Mouse (Mus musculus): ENCODE measurements around the gene Msi1. TPM values are rescaled to one million over a fixed set of nuclear protein-coding genes. Genes with fewer than 3 reads are reported as not detected.

Gene Msi1
- polyA plus RNA-seq, 1 experiment from 2014 or later, result 60.3 TPM

DNA sequence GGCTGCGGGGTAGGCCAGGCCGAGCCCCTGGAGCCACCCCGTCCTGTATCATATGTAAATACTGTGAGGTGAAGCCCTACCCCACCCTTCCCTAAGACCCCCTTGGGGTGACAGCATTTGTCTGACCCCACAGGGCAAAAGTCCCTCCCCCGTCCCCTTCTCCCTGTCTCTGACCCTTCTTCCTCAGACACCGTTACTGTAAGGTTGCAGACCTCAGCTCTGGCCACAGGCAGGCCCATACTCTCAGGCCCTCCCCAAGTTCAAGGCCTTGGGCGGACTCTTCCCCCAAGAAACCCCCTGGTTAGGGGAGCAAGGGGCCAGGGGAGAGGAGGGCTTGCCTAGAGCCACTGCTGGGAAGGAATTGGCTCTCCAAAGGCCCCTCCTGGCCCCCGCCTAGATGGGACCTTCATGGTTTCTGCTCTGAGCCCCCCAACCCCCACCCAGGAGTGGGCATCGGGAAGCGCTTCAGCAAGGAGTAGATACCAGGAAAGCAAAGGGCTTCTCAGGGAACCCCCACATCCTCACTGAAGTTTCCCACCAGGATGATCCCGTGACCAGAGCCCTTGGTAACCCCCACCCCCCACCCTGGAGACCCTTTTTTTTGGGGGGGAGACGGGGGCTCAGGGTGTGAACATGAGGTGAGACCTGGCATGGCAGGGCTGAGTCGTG, 25.2 kb downstream of the Msi1 start:
- no peak; the same call in 1 of the 2 replicates for ATAC-seq (ENCODE audit: low FRiP score, low read depth)
- Histone ChIP-seq H3K36me3 (peaks cover 30% of the 10 kb centered on the region), H3K27me3 (no peaks in the 10 kb centered on the region), H3K4me1 (replicated peaks) (no peaks in the 10 kb centered on the region), H3K9ac (no peak overlapping the region), H3K27ac (replicated peaks) (no peak overlapping the region), H3K9me3 (no peaks in the 10 kb centered on the region), H3K4me2 (no peak overlapping the region), H3K4me3 (no peak overlapping the region)
- WGBS, result 81% methylated on average over 12 of the region's 12 CpGs

DNA sequence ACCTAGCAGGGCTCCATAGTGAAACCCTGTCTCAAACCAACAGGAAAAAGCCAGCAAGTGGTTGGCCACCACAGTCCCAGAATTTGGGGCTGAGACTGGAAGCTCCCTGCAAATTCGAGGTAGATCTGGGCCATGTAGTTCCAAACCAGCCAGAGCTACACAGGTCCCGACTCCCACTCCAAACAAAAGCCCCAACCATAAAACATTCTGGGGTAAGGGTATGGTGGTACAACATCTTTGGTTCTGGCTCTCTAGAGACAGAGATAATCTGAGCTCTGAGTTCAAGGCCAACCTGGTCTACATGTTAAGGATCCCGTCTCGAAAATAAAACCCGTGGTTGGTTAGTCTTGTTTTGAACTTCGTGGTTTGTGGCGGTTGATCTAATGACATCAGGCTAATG, 26.4 kb downstream of the Msi1 start:
- no peak overlapping the region for H3K4me2 ChIP-seq
- no peaks in the 10 kb centered on the region for H3K27me3 ChIP-seq
- H3K9me3 ChIP-seq, result no peaks in the 10 kb centered on the region
- WGBS, result 77% methylated on average over 7 of the region's 7 CpGs
- no peak overlapping the region for H3K4me3 ChIP-seq
- H3K27ac ChIP-seq (replicated peaks), result no peak overlapping the region
- no peak overlapping the region for H3K9ac ChIP-seq
- no peaks in the 10 kb centered on the region for H3K4me1 ChIP-seq (replicated peaks)
- ATAC-seq (ENCODE audit: low FRiP score, low read depth), result no peak
- peaks cover 23% of the 10 kb centered on the region for H3K36me3 ChIP-seq

DNA sequence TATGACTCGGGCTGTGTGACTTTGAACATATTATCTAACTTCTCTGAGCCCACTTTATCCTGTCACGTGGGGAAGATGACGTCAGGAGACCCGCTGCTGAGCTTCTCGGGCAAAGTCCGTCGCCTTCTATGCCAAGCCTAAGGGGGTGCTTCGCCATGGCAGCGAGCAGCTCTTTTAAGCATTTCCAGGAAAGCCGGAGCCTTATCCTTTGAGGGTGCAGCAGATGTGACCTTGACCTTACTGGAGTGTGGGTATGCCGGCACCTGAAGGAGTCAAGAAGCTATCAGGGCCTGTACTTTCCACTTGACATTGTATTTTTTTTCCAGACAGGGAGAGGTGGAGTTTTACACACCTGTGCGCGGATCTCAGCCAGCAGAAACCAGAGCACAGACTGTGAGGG, 29.5 kb downstream of the Msi1 start:
- H3K4me1 ChIP-seq (replicated peaks), result no peaks in the 10 kb centered on the region
- ATAC-seq (ENCODE audit: low FRiP score, low read depth), result no peak
- no peaks in the 10 kb centered on the region; the same call in 1 of the 2 replicates for H3K36me3 ChIP-seq
- H3K4me3 ChIP-seq, result no peak overlapping the region
- H3K4me2 ChIP-seq, result no peak overlapping the region
- no peaks in the 10 kb centered on the region for H3K9me3 ChIP-seq
- H3K27me3 ChIP-seq, result no peaks in the 10 kb centered on the region
- 68% methylated on average over 13 of the region's 13 CpGs for WGBS
- H3K27ac ChIP-seq (replicated peaks), result no peak overlapping the region
- no peak overlapping the region for H3K9ac ChIP-seq

DNA sequence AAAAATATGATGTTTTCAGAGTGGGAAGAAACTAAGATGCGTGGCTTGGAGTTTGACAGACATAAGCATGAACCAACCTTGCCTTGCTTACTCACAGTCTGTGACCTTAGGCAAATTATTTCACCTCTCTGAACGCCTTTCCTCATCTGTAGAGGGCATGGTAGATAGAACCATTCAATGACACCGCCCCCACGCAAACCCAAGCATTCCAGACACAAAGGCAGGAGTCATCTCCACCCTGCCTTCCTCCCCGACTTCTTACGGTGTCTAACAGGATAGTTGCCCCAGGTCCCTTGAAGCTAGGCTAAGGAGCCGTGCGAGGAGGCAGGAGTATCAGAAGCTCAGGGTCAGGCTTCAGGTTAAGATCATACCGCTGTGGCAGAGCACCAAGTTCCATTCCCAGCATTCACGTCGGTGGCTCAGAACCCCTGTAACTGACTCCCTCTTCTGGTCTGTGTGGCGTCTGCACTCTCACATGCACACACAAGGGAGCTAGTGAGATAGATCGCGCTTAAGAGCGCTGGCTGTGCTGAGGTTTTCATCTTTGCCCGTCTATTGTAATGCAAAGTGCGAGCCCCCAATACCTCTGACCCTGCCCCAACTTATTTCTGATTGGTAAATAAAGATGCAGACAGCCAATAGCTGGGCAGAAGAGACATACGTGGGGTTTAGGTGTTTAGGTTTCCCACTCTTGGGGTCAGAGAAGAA, 35.2 kb downstream of the Msi1 start:
- Histone ChIP-seq H3K27me3 (no peaks in the 10 kb centered on the region), H3K36me3 (no peaks in the 10 kb centered on the region), H3K4me1 (replicated peaks) (no peaks in the 10 kb centered on the region), H3K4me3 (no peak overlapping the region), H3K4me2 (no peak overlapping the region), H3K27ac (replicated peaks) (no peak overlapping the region), H3K9me3 (no peaks in the 10 kb centered on the region), H3K9ac (no peak overlapping the region)
- no peak for ATAC-seq (ENCODE audit: low FRiP score, low read depth)
- WGBS, result 75% methylated on average over 18 of the region's 18 CpGs

DNA sequence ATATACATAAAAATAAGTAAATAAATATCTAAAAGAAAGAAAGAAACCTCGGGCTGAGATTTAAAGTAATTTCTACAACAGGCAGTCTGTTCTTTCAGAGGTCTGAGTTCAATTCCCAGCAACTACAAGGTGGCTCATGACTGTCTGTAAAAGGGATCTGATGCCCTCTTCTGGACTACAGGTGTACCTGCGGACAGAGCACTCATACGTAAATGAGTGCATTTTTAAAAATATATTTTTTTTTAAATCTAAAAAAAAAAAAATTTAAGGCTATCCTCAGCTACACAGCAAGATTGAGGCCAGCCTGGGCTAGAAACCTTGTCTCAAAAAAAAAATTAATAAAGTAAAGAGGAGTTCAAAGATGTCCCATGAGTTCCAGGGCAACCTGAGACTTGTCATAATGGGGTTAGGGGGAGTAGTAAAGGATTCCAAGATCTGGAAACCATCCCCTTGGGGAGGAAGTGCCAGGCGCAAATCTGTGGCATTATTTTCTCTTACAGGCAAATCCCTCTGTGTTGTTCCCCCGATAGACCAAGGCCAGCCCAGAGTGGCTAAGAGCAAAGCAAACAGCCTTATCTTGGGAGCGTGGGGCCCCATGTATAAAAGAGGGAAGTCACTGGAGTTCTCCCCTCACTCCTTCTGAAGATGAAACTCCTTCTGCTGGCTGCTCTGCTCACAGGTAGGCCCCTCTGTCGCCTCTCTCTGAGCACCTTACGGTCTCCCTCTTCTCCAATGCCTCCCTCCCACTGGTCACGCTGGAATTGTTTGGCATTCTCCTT, 36.4 kb downstream of the Msi1 start, which contains the start of gene Pla2g1b:
Gene Pla2g1b (plus strand): TSS at position 621 of the 779 bp plus-strand sequence.
- peaks cover 2% of the 10 kb centered on the region; the same call in 1 of the 2 replicates for H3K4me1 ChIP-seq (replicated peaks)
- ATAC-seq (ENCODE audit: low FRiP score, low read depth), result no peak
- WGBS, result 58% methylated on average over 9 of the region's 9 CpGs
- no peaks in the 10 kb centered on the region for H3K36me3 ChIP-seq
- no peak within 1 kb of the TSS for H3K27ac ChIP-seq (replicated peaks)
- no peak within 1 kb of the TSS for H3K4me3 ChIP-seq
- no peaks in the 10 kb centered on the region for H3K9me3 ChIP-seq
- no peaks in the 10 kb centered on the region for H3K27me3 ChIP-seq
- no peak within 1 kb of the TSS for H3K9ac ChIP-seq
- no peak within 1 kb of the TSS for H3K4me2 ChIP-seq

DNA sequence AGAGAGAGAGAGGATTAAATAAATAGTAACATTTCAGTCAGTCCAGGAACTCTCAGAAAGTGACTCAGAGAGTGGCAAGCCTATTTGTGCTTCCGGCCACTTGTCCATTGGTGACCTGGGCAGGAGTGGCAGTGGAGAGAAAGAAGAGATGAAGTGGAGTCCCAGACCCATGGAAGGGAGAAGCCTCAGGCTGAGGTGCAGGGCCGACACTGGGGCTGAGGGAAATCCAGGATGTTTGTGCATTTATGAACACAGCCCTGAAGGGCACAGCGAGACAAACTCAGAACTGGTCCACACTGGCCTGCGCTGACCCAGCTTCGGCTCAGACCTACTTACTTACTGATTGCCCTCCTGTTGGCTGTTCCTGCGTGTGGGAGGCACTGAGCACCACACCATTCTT, 40.4 kb downstream of the Msi1 start:
- H3K4me2 ChIP-seq, result no peak overlapping the region
- no peaks in the 10 kb centered on the region for H3K27me3 ChIP-seq
- no peaks in the 10 kb centered on the region for H3K36me3 ChIP-seq
- no peak overlapping the region for H3K4me3 ChIP-seq
- 73% methylated on average over 6 of the region's 6 CpGs for WGBS
- peaks cover 4% of the 10 kb centered on the region; the same call in 1 of the 2 replicates for H3K4me1 ChIP-seq (replicated peaks)
- no peak for ATAC-seq (ENCODE audit: low FRiP score, low read depth)
- no peak overlapping the region for H3K27ac ChIP-seq (replicated peaks)
- no peak overlapping the region for H3K9ac ChIP-seq
- no peaks in the 10 kb centered on the region for H3K9me3 ChIP-seq

DNA sequence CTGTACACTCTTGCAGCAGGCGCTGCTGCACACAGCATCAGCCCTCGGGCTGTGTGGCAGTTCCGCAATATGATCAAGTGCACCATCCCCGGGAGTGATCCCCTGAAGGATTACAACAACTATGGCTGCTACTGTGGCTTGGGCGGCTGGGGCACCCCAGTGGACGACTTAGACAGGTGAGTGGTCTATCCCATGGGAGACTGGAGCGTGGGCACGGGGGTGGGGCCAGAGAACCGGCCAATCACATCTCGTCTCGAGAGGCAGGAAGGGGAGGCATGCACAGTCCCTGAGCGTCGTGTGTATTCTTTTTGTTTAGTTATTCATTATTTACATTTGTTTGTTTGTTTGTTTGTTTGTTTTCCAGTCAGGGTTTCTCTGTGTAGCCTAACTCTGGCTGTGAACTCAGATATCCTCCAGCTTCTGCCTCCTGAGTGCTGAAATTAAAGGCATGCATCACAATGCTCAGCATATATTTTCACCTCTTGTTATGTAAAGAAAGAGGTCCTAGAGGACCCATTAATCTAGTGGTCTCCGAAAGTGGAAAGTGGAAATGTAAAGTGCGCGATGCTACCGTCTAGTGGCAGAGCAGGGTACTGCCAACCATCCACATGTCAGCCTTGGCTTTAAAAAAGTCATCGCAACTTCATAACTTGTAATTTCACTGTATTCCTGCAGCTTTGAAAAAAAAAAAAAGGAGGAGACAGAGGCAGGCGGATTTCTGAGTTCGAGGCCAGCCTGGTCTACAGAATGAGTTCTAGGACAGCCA, 41.5 kb downstream of the Msi1 start:
- ATAC-seq (ENCODE audit: low FRiP score, low read depth), result no peak
- 29% methylated on average over 20 of the region's 20 CpGs for WGBS
- H3K9ac ChIP-seq, result no peak overlapping the region
- peak overlapping the region; percentile 37 for H3K4me2 ChIP-seq
- peak overlapping the region; percentile 4; the same call in 1 of the 2 replicates for H3K4me3 ChIP-seq
- peaks cover 8% of the 10 kb centered on the region for H3K4me1 ChIP-seq (replicated peaks)
- H3K36me3 ChIP-seq, result no peaks in the 10 kb centered on the region
- no peaks in the 10 kb centered on the region for H3K9me3 ChIP-seq
- H3K27ac ChIP-seq (replicated peaks), result no peak overlapping the region
- H3K27me3 ChIP-seq, result no peaks in the 10 kb centered on the region

DNA sequence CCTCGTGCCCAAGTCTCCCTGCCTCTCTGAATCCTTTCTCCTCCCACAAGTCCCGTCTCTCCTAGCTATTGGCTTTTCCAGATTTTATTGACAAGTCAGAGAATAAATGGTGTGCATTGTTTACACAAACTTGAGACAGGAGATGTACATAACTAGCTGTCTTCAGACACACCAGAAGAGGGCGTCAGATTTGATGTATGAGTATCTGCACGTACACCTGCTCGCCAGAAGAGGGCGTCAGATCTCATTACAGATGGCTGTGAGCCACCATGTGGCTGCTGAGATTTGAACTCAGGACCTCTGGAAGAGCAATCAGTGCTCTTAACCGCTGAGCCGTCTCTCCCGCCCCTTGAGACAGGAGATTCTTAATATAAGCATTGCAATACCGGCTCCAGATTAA, 43.8 kb downstream of the Msi1 start:
- WGBS, result 75% methylated on average over 10 of the region's 10 CpGs
- peaks cover 8% of the 10 kb centered on the region for H3K4me1 ChIP-seq (replicated peaks)
- H3K27me3 ChIP-seq, result no peaks in the 10 kb centered on the region
- H3K36me3 ChIP-seq, result 0 out of 2 replicates have a peak, but pooled peaks cover 8% of the 10 kb centered on the region
- no peak overlapping the region for H3K4me3 ChIP-seq
- ATAC-seq (ENCODE audit: low FRiP score, low read depth), result no peak
- H3K27ac ChIP-seq (replicated peaks), result no peak overlapping the region
- H3K9ac ChIP-seq, result no peak overlapping the region
- no peak overlapping the region for H3K4me2 ChIP-seq
- no peaks in the 10 kb centered on the region for H3K9me3 ChIP-seq

DNA sequence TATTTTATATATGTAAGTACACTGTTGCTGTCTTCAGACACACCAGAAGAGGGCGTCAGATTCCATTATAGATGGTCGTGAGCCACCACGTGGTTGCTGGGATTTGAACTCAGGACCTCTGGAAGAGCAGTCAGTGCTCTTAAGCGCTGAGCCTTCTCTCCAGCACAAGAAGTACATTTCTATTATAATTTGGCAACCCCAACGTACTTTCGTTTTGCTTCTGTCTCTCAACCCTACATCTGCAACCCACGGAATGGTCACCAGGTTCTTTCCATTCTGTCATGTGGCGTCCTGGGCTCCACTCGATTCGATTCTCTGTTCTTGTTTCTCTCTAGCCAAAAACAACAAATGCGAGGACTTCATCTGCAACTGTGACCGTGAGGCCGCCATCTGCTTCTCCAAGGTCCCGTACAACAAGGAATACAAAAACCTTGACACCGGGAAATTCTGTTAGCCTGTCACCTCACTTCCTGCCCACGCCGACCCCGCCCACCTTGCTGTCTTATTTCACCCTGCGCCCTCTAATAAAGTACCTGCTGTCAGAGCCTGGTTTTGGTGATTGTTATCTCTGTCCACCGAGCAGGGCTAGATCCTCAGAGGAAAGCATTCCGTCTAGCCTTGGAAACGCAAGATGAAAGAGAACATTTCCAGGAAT, 44.9 kb downstream of the Msi1 start:
- H3K4me1 ChIP-seq (replicated peaks), result peaks cover 8% of the 10 kb centered on the region
- no peak overlapping the region for H3K27ac ChIP-seq (replicated peaks)
- no peak overlapping the region for H3K9ac ChIP-seq
- WGBS, result 78% methylated on average over 22 of the region's 22 CpGs
- H3K9me3 ChIP-seq, result no peaks in the 10 kb centered on the region
- no peak for ATAC-seq (ENCODE audit: low FRiP score, low read depth)
- H3K4me3 ChIP-seq, result no peak overlapping the region
- H3K36me3 ChIP-seq, result peaks cover 8% of the 10 kb centered on the region; the same call in 1 of the 2 replicates
- H3K4me2 ChIP-seq, result no peak overlapping the region
- no peaks in the 10 kb centered on the region for H3K27me3 ChIP-seq

DNA sequence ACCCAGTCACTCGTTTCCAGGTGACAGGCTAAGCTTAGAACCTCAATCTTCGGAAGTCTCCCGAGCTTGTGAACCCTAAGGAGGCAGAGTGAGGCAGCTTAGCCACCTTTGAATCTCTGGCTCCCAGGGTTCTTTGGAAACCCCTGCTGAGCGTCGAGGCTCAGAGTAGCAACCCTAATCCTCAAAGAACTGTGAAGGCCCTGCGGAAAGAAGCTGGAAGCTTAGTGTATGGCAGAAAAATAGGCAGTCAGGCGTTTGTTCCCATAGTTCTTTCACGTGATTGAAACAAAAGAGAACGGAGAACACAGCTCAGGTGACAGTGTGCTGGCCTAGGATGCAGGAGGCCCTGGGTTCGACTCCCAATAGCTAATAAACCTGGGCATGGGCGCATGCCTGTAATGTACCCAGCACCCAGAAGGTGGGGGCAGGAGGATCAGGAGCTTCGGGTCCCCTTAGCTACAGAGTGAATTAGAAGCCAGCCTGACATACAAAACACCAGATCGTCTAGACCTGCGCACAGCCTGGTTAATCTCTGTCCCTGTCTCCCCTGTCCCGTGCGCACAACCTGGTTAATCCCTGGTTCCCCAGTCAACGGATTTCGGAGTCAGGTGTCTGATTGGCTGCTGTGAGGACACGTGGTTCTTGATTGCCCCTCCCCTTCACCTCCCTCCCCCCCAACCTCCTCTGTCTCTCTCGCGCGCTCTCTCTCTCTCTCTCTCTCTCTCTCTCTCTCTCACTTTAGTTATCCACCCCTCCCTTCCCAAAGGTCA, 46.1 kb downstream of the Msi1 start:
- peak; percentile 83 for ATAC-seq (ENCODE audit: low FRiP score, low read depth)
- peak overlapping the region; percentile 34 for H3K4me3 ChIP-seq
- peak overlapping the region; percentile 15; the same call in 1 of the 2 replicates for H3K9ac ChIP-seq
- 12% methylated on average over 22 of the region's 22 CpGs for WGBS
- peaks cover 10% of the 10 kb centered on the region; the same call in 1 of the 2 replicates for H3K36me3 ChIP-seq
- H3K27ac ChIP-seq (replicated peaks), result peak overlapping the region; percentile 6; the same call in 1 of the 2 replicates
- no peaks in the 10 kb centered on the region for H3K9me3 ChIP-seq
- peaks cover 11% of the 10 kb centered on the region for H3K4me1 ChIP-seq (replicated peaks)
- H3K4me2 ChIP-seq, result peak overlapping the region; percentile 53
- H3K27me3 ChIP-seq, result no peaks in the 10 kb centered on the region
